Mouse (Mus musculus) forebrain, postnatal 0 days (tissue): ENCODE results near the gene Aldh16a1. TPM values are rescaled to one million over a fixed set of nuclear protein-coding genes. Genes with fewer than 3 reads are reported as not detected.

Experiments used
- ATAC-seq: fragments of 200-750 bp; cut with Nextera tagmentation; 2 replicates; pipeline ENCODE4 v1.8.0; 2017; ENCODE audit warnings: mild to moderate bottlenecking, moderate library complexity
- DNase-seq: peaks from one replicate; pipeline ENCODE4 v3.0.0-alpha.2; 2015
- H3K27ac ChIP-seq: fragments of 300-500 bp; sonication (generic); 2 replicates; pipeline ENCODE4 v1.5.1; 2014; ENCODE audit warnings: low read depth, mild to moderate bottlenecking, antibody characterized with exemption, low read length, moderate library complexity, mixed read lengths
- H3K27me3 ChIP-seq: fragments of 300-500 bp; sonication (generic); 2 replicates; pipeline ENCODE4 v1.6.1; 2014; ENCODE audit warnings: mild to moderate bottlenecking, low read length, mixed read lengths; ENCODE audit not compliant: insufficient read depth
- H3K36me3 ChIP-seq: fragments of 300-500 bp; sonication (generic); 2 replicates; pipeline ENCODE4 v1.6.1; 2014; ENCODE audit warnings: mild to moderate bottlenecking, moderate library complexity; ENCODE audit not compliant: insufficient read depth
- H3K4me1 ChIP-seq: fragments of 300-500 bp; sonication (generic); 2 replicates; pipeline ENCODE4 v1.6.1; 2014; ENCODE audit warnings: antibody characterized with exemption; ENCODE audit not compliant: insufficient read depth
- H3K4me2 ChIP-seq: fragments of 300-500 bp; sonication (generic); 2 replicates; pipeline ENCODE4 v1.6.1; 2014; ENCODE audit warnings: low read depth, mild to moderate bottlenecking, moderate library complexity
- H3K4me3 ChIP-seq: fragments of 300-500 bp; sonication (generic); 2 replicates; pipeline ENCODE4 v1.5.1; 2014; ENCODE audit warnings: low read depth, low read length, mixed read lengths
- H3K9ac ChIP-seq: fragments of 300-500 bp; sonication (generic); 2 replicates; pipeline ENCODE4 v1.6.1; 2014; ENCODE audit warnings: mild to moderate bottlenecking
- H3K9me3 ChIP-seq: fragments of 300-500 bp; sonication (generic); 2 replicates; pipeline ENCODE4 v1.6.1; 2016; ENCODE audit warnings: low read length
- CTCF ChIP-seq: sonication (generic); IDR thresholded peaks from 2 replicates; pipeline ENCODE4 v1.5.1; 2016; ENCODE audit warnings: antibody characterized with exemption, control low read depth, low read depth
- WGBS: fragments of 180-500 bp; shearing (Covaris S2); extraction: QIAGEN DNeasy Blood & Tissue Kit; methylation state at CpG from one replicate; pipeline ENCODE4 v1.1.7; 2014; 5-methylcytosine and 5-hydroxymethylcytosine counted together
- polyA plus RNA-seq: library from polyadenylated mRNA; unstranded; fragments of >200 nt; fragmentation: Nextera tagmentation; extraction: Ambion mirVana; gene quantifications from 2 replicates; pipeline ENCODE4 v1.2.1, GENCODE M21; 2015
- total RNA-seq: library from RNA; depleted of rRNA; stranded (reverse); fragments of >200 nt; gene quantifications from 2 replicates; pipeline ENCODE4 v1.2.3, GENCODE M21; 2014

The Aldh16a1 gene
- total and polyA plus RNA-seq, 2 experiments from 2014 or later: 13.3 to 14.2 TPM

- ATAC-seq: peak; percentile 23; the same call in 1 of the 2 replicates
Observed at GRCm38 (mm10) chr7:45169495-45169894, 15.1 kb upstream of the Aldh16a1 start.

GRCm38 (mm10) chr7:45168656-45169055, 14.3 kb upstream of the Aldh16a1 start:
- peaks cover 11% of the 10 kb centered on the region for H3K27me3 ChIP-seq
- WGBS: 7% methylated on average over 24 of the region's 24 CpGs

More at GRCm38 (mm10) chr7:45169495-45169894, 15.1 kb upstream of the Aldh16a1 start:
- WGBS: 94% methylated on average over 3 of the region's 3 CpGs
- H3K36me3 ChIP-seq: no peaks in the 10 kb centered on the region
- H3K4me1 ChIP-seq: no peaks in the 10 kb centered on the region
- no peaks in the 10 kb centered on the region for H3K9me3 ChIP-seq
- no peak overlapping the region for H3K27ac ChIP-seq
- peaks cover 15% of the 10 kb centered on the region for H3K27me3 ChIP-seq
- no peak for TF ChIP-seq CTCF
- no peak overlapping the region for H3K4me3 ChIP-seq
- H3K4me2 ChIP-seq: no peak overlapping the region
- H3K9ac ChIP-seq: no peak overlapping the region
- no peak for DNase-seq

GRCm38 (mm10) chr7:45167761-45168445, 13.5 kb upstream of the Aldh16a1 start:
- H3K9ac ChIP-seq: peak overlapping the region; percentile 44
- peak; percentile 21; the same call in 1 of the 2 replicates for ATAC-seq

More at GRCm38 (mm10) chr7:45168656-45169055, 14.3 kb upstream of the Aldh16a1 start:
- H3K9me3 ChIP-seq: no peaks in the 10 kb centered on the region
- H3K4me3 ChIP-seq: no peak overlapping the region
- H3K4me1 ChIP-seq: no peaks in the 10 kb centered on the region
- H3K4me2 ChIP-seq: peak overlapping the region; percentile 38
- ATAC-seq: no peak
- H3K36me3 ChIP-seq: no peaks in the 10 kb centered on the region
- TF ChIP-seq CTCF: no peak
- DNase-seq: no peak
- H3K27ac ChIP-seq: no peak overlapping the region
- H3K9ac ChIP-seq: 0 out of 2 replicates have a peak overlapping the region, but pooled peaks have one; percentile 18

GRCm38 (mm10) chr7:45166950-45167401, 12.6 kb upstream of the Aldh16a1 start:
- no peak for TF ChIP-seq CTCF
- WGBS: 18% methylated on average over 10 of the region's 10 CpGs
- peaks cover 14% of the 10 kb centered on the region for H3K27me3 ChIP-seq
- H3K4me3 ChIP-seq: no peak overlapping the region
- DNase-seq (no peak), ATAC-seq (no peak)
- peak overlapping the region; percentile 38 for H3K4me2 ChIP-seq
- H3K27ac ChIP-seq: peak overlapping the region; percentile 54; the same call in 1 of the 2 replicates
- H3K9ac ChIP-seq: no peak overlapping the region
- H3K4me1 ChIP-seq: peaks cover 6% of the 10 kb centered on the region; the same call in 1 of the 2 replicates
- H3K9me3 ChIP-seq: no peaks in the 10 kb centered on the region
- no peaks in the 10 kb centered on the region for H3K36me3 ChIP-seq

More at GRCm38 (mm10) chr7:45167761-45168445, 13.5 kb upstream of the Aldh16a1 start:
- no peaks in the 10 kb centered on the region for H3K9me3 ChIP-seq
- H3K4me2 ChIP-seq: peak overlapping the region; percentile 38
- no peak overlapping the region for H3K27ac ChIP-seq
- H3K4me1 ChIP-seq: no peaks in the 10 kb centered on the region
- DNase-seq: no peak
- no peaks in the 10 kb centered on the region for H3K36me3 ChIP-seq
- H3K4me3 ChIP-seq: peak overlapping the region; percentile 18
- peaks cover 14% of the 10 kb centered on the region for H3K27me3 ChIP-seq
- no peak for TF ChIP-seq CTCF
- WGBS: 5% methylated on average over 19 of the region's 19 CpGs

- Histone ChIP-seq H3K27me3 (peaks cover 14% of the 10 kb centered on the region), H3K9ac (no peak overlapping the region), H3K4me1 (peaks cover 6% of the 10 kb centered on the region; the same call in 1 of the 2 replicates), H3K27ac (no peak overlapping the region), H3K36me3 (no peaks in the 10 kb centered on the region), H3K9me3 (no peaks in the 10 kb centered on the region), H3K4me3 (peak overlapping the region; percentile 6; the same call in 1 of the 2 replicates), H3K4me2 (peak overlapping the region; percentile 62)
- ATAC-seq (no peak), DNase-seq (no peak)
- WGBS: 41% methylated on average over 11 of the region's 11 CpGs
- TF ChIP-seq CTCF: no peak
Observed at GRCm38 (mm10) chr7:45165701-45166100, 11.3 kb upstream of the Aldh16a1 start.

- H3K27ac ChIP-seq: peak overlapping the region; percentile 9; the same call in 1 of the 2 replicates
- H3K4me1 ChIP-seq: peaks cover 6% of the 10 kb centered on the region; the same call in 1 of the 2 replicates
- H3K4me2 ChIP-seq: peak overlapping the region; percentile 62
- 61% methylated on average over 5 of the region's 5 CpGs for WGBS
- H3K9me3 ChIP-seq: no peaks in the 10 kb centered on the region
- ATAC-seq (no peak), DNase-seq (no peak)
- TF ChIP-seq CTCF: no peak
- peaks cover 6% of the 10 kb centered on the region; the same call in 1 of the 2 replicates for H3K36me3 ChIP-seq
- H3K9ac ChIP-seq: peak overlapping the region; percentile 59; the same call in 1 of the 2 replicates
- H3K27me3 ChIP-seq: peaks cover 14% of the 10 kb centered on the region
- H3K4me3 ChIP-seq: peak overlapping the region; percentile 47
Observed at GRCm38 (mm10) chr7:45164833-45165232, 10.4 kb upstream of the Aldh16a1 start.
